Mouse (Mus musculus) liver, embryonic 16.5 days (tissue): ENCODE data around the gene Palm. TPM values are rescaled to one million over a fixed set of nuclear protein-coding genes. Genes with fewer than 3 reads are reported as not detected.

Experiments
- ATAC-seq: fragments of 200-750 bp; cut with Nextera tagmentation; 2 replicates; pipeline ENCODE4 v1.8.0; 2017; ENCODE audit warnings: low read depth, mild to moderate bottlenecking, moderate number of reproducible peaks, moderate library complexity
- H3K27ac ChIP-seq: fragments of 300-500 bp; sonication (generic); 2 replicates; pipeline ENCODE4 v1.5.1; 2014; ENCODE audit warnings: mild to moderate bottlenecking, low read length
- H3K27me3 ChIP-seq: fragments of 300-500 bp; sonication (generic); 2 replicates; pipeline ENCODE4 v1.6.1; 2014; ENCODE audit warnings: low read depth, low read length, mixed read lengths; ENCODE audit not compliant: control insufficient read depth, insufficient read depth
- H3K36me3 ChIP-seq: fragments of 300-500 bp; sonication (generic); 2 replicates; pipeline ENCODE4 v1.6.1; 2014; ENCODE audit warnings: mild to moderate bottlenecking; ENCODE audit not compliant: control insufficient read depth, insufficient read depth
- H3K4me1 ChIP-seq: fragments of 300-500 bp; sonication (generic); 2 replicates; pipeline ENCODE4 v1.6.1; 2014; ENCODE audit warnings: low read depth, low read length, mixed read lengths; ENCODE audit not compliant: control insufficient read depth
- H3K4me2 ChIP-seq: fragments of 300-500 bp; sonication (generic); 2 replicates; pipeline ENCODE4 v1.6.1; 2014; ENCODE audit warnings: low read depth, low read length, mixed read lengths
- H3K4me3 ChIP-seq: fragments of 300-500 bp; sonication (generic); 2 replicates; pipeline ENCODE4 v1.5.1; 2014; ENCODE audit warnings: low read depth, mild to moderate bottlenecking, low read length
- H3K9ac ChIP-seq: fragments of 300-500 bp; sonication (generic); 2 replicates; pipeline ENCODE4 v1.6.1; 2014; ENCODE audit warnings: low read depth, low read length
- H3K9me3 ChIP-seq: fragments of 300-500 bp; sonication (generic); replicated peaks from 2 replicates; pipeline ENCODE4 v1.6.1; 2016; ENCODE audit warnings: low read length; ENCODE audit not compliant: control insufficient read depth
- WGBS: fragments of 180-500 bp; shearing (Covaris S2); extraction: QIAGEN DNeasy Blood & Tissue Kit; methylation state at CpG from one replicate; pipeline ENCODE4 v1.1.7; 2014; ENCODE audit not compliant: insufficient replicate concordance; 5-methylcytosine and 5-hydroxymethylcytosine counted together
- polyA plus RNA-seq: library from polyadenylated mRNA; unstranded; fragments of >200 nt; fragmentation: Nextera tagmentation; extraction: Ambion mirVana; gene quantifications from 2 replicates; pipeline ENCODE4 v1.2.1, GENCODE M21; 2015

The Palm gene
- polyA plus RNA-seq, 1 experiment from 2014 or later = 8.0 TPM

- no peaks in the 10 kb centered on the region for H3K27me3 ChIP-seq
- H3K9ac ChIP-seq = no peak overlapping the region; the same call in 1 of the 2 replicates
- peaks cover 10% of the 10 kb centered on the region for H3K36me3 ChIP-seq
- WGBS = 38% methylated on average over 9 of the region's 9 CpGs
- H3K9me3 ChIP-seq = no peaks in the 10 kb centered on the region
- ATAC-seq = no peak
- peak overlapping the region; percentile 98 for H3K4me3 ChIP-seq
- peak overlapping the region; percentile 98 for H3K27ac ChIP-seq
- peak overlapping the region; percentile 99 for H3K4me2 ChIP-seq
- peaks cover 43% of the 10 kb centered on the region for H3K4me1 ChIP-seq
Observed at GRCm38 (mm10) chr10:79852107-79852789, 58.9 kb downstream of the Palm start.

DNA sequence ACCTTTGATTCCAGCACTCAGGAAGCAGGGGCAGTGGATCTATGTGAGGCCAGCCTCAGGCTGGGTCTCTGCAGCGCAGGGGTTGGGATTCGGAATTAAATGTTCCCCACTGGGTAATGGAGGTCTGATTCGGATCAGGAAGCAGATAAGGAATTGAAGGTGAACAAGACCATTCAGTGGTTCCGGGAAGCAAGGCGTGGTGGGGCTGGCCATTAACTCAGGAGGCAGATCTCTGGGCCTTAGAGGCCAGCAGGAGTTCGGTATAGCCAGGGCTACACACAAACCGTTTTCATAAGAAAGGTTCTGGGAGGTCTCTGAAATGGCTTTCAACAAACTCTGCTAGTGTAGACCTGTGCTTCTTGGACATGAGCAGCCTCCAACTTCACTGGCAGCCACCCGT, 59.5 kb downstream of the Palm start:
- WGBS = 23% methylated on average over 8 of the region's 8 CpGs
- Histone ChIP-seq H3K27me3 (no peaks in the 10 kb centered on the region), H3K36me3 (peaks cover 10% of the 10 kb centered on the region), H3K4me2 (peak overlapping the region; percentile 99), H3K9me3 (no peaks in the 10 kb centered on the region), H3K4me1 (peaks cover 49% of the 10 kb centered on the region), H3K9ac (peak overlapping the region; percentile 73), H3K27ac (peak overlapping the region; percentile 98), H3K4me3 (peak overlapping the region; percentile 98)
- no peak for ATAC-seq

DNA sequence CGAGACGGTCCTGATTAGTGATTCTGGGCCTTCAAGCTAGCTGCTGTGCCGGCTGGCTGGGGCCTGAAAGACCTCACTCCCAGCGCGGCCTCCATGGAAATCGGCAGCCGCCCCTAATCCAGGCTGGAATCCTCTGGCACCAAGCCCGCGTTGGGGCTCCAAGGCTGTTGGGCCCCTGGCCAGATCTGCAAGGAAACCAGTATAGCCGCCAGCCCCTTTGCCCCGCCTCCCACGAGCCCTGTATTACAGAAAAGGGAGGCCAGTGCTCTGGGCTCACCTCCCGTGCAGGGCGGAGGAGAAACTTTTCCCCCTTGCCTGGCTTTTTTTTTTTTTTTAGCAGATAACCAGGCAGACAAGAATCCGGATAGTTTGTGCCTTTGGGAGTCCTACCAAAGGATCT, 60.0 kb downstream of the Palm start:
- Histone ChIP-seq H3K4me2 (peak overlapping the region; percentile 99), H3K27me3 (no peaks in the 10 kb centered on the region), H3K4me1 (peaks cover 55% of the 10 kb centered on the region), H3K36me3 (peaks cover 13% of the 10 kb centered on the region), H3K9me3 (no peaks in the 10 kb centered on the region), H3K27ac (peak overlapping the region; percentile 98), H3K4me3 (peak overlapping the region; percentile 98), H3K9ac (peak overlapping the region; percentile 73)
- ATAC-seq = peak; percentile 15; the same call in 1 of the 2 replicates
- under 1% methylated on average over 15 of the region's 15 CpGs for WGBS

DNA sequence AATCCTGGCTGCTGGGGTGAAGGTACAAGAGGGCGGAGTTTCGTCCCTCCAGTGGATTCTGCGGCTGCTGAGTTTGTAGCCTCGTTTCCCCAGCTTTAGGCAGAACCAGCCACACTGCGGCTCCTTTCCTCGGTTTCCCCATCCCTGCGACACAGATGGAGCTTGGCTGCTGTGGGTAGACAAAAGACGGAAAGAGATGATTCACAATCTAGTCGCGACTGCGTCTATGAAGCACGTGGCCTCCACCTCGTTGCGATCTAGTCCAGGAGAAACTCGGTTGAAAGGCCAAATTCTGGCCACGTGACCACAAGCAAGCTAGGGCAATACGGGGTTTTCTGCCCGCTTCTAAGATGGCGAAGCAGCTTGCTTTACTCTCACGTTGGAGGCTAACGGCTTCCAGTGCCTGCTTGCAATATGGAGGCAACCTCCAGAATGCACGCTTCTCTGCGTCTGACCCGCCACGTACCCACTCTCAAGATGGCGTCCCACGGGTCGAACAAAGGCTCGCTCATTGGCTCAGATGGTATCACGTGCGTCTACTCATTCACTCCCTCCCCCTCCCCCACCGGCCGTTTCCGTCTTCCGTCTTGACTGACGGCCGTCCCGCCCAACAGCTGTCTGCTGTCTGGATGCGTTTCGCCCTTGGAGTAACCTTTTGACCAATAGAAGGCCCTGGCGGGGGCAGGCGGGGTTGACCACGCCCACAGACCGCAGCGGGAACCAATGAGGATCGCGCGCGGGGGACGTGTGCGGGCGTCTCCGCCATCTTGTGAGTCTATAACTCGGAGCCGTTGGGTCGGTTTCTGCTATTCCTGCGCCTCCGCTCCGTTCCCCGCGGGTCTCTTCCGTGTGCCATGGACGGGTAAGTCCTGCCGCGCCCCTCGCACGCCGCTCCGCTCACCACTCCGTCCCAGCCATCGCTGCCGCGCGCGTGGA, 60.8 kb downstream of the Palm start, which contains the start of gene Ptbp1:
Ptbp1 (plus strand) TSS at position 568 of the 936 bp plus-strand sequence.
- ATAC-seq = peak; percentile 90
- peaks cover 59% of the 10 kb centered on the region for H3K4me1 ChIP-seq

GRCm38 (mm10) chr10:79854801-79855541, 61.6 kb downstream of the Palm start:
- Histone ChIP-seq H3K27ac (peak overlapping the region; percentile 97), H3K9me3 (no peaks in the 10 kb centered on the region), H3K4me1 (peaks cover 59% of the 10 kb centered on the region), H3K4me2 (peak overlapping the region; percentile 84), H3K27me3 (no peaks in the 10 kb centered on the region), H3K9ac (peak overlapping the region; percentile 93), H3K4me3 (peak overlapping the region; percentile 98), H3K36me3 (peaks cover 28% of the 10 kb centered on the region)
- WGBS = 0% methylated on average over 75 of the region's 83 CpGs
- peak; percentile 12 for ATAC-seq

More for the DNA sequence above, 60.8 kb downstream of the Palm start, which contains the start of gene Ptbp1:
- Histone ChIP-seq H3K9ac (peak within 1 kb of the TSS; percentile 93), H3K27ac (peak within 1 kb of the TSS; percentile 98), H3K4me3 (peak within 1 kb of the TSS; percentile 98), H3K4me2 (peak within 1 kb of the TSS; percentile 99), H3K9me3 (no peaks in the 10 kb centered on the region), H3K36me3 (peaks cover 20% of the 10 kb centered on the region), H3K27me3 (no peaks in the 10 kb centered on the region)
- under 1% methylated on average over 75 of the region's 75 CpGs for WGBS

- Histone ChIP-seq H3K9ac (peak overlapping the region; percentile 93), H3K36me3 (peaks cover 35% of the 10 kb centered on the region), H3K4me2 (peak overlapping the region; percentile 84), H3K9me3 (no peaks in the 10 kb centered on the region), H3K27ac (peak overlapping the region; percentile 97), H3K4me1 (peaks cover 59% of the 10 kb centered on the region), H3K27me3 (no peaks in the 10 kb centered on the region), H3K4me3 (peak overlapping the region; percentile 98)
- no peak for ATAC-seq
- WGBS = under 1% methylated on average over 10 of the region's 10 CpGs
Observed at GRCm38 (mm10) chr10:79855558-79856184, 62.3 kb downstream of the Palm start.

DNA sequence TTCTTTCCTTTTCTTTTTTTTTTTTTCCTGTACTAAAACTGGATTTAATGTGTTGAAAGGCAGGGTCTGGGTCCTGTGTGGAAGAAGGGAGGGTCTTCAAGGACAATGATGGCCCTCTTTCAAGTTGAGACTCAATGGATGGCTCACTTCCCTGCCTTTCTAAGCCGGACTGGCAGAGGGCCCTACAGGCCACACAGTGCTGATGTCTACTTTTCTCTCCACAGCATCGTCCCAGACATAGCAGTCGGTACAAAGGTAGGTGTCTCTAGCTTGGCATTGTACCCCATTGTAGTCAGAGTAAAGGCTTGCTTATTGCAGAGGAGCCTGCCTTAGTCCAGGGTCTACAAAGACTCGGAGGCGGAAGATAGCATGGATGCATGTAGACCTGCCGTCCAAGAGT, 62.9 kb downstream of the Palm start:
- peaks cover 58% of the 10 kb centered on the region for H3K4me1 ChIP-seq
- peak overlapping the region; percentile 98 for H3K4me3 ChIP-seq
- H3K4me2 ChIP-seq = peak overlapping the region; percentile 84
- H3K36me3 ChIP-seq = peaks cover 41% of the 10 kb centered on the region
- ATAC-seq = no peak
- WGBS = 27% methylated on average over 6 of the region's 6 CpGs
- H3K9ac ChIP-seq = peak overlapping the region; percentile 93
- peak overlapping the region; percentile 97 for H3K27ac ChIP-seq
- no peaks in the 10 kb centered on the region for H3K27me3 ChIP-seq
- no peaks in the 10 kb centered on the region for H3K9me3 ChIP-seq
